Mouse (Mus musculus): ENCODE measurements around the gene Gm17387. TPM values are rescaled to one million over a fixed set of nuclear protein-coding genes. Genes with fewer than 3 reads are reported as not detected.

The Gm17387 gene
- polyA plus RNA-seq (2014; fragmentation: Nextera tagmentation; extraction: Ambion mirVana): not detected in 2 replicates

GRCm38 (mm10) chr7:141028831-141029230, at the start of gene Gm17387:
Gene Gm17387 (plus strand): TSS chr7:141029131.
- ATAC-seq (ENCODE audit: insufficient number of reproducible peaks, insufficient read depth, low FRiP score, low read depth): no peak
- no peaks in the 10 kb centered on the region for H3K36me3 ChIP-seq (ENCODE audit: control insufficient read depth, insufficient read depth, low read length)
- 94% methylated on average over 2 of the region's 2 CpGs for WGBS
- H3K4me1 ChIP-seq (ENCODE audit: control insufficient read depth in 2 of 2, insufficient read depth in 2 of 2, low read length in 2 of 2): no peaks in the 10 kb centered on the region
- no peaks in the 10 kb centered on the region for H3K9me3 ChIP-seq (ENCODE audit: control insufficient read depth, low read length)
- no peaks in the 10 kb centered on the region for H3K27me3 ChIP-seq (ENCODE audit: control insufficient read depth, insufficient read depth, low read length)
- no peak within 1 kb of the TSS for H3K27ac ChIP-seq (replicated peaks in 1 of 2; ENCODE audit: control insufficient read depth in 1 of 2, insufficient read depth in 1 of 2, low read depth in 2 of 2, low read length in 2 of 2)
- H3K9ac ChIP-seq (ENCODE audit: low read length): no peak within 1 kb of the TSS
- no peak within 1 kb of the TSS for H3K4me3 ChIP-seq (ENCODE audit: control insufficient read depth in 1 of 2, insufficient read depth in 1 of 2, low read depth in 1 of 2, low read length in 2 of 2)
- H3K4me2 ChIP-seq (ENCODE audit: low read length): no peak within 1 kb of the TSS

GRCm38 (mm10) chr7:140981704-140982103, 47.2 kb upstream of the Gm17387 start:
- Histone ChIP-seq H3K4me1 (ENCODE audit: control insufficient read depth in 2 of 2, insufficient read depth in 2 of 2, low read length in 2 of 2) (no peaks in the 10 kb centered on the region), H3K9me3 (ENCODE audit: control insufficient read depth, low read length) (peaks cover 4% of the 10 kb centered on the region; the same call in 1 of the 2 replicates), H3K4me2 (ENCODE audit: low read length) (no peak overlapping the region), H3K4me3 (ENCODE audit: control insufficient read depth in 1 of 2, insufficient read depth in 1 of 2, low read depth in 1 of 2, low read length in 2 of 2) (no peak overlapping the region), H3K9ac (ENCODE audit: low read length) (no peak overlapping the region), H3K36me3 (ENCODE audit: control insufficient read depth, insufficient read depth, low read length) (no peaks in the 10 kb centered on the region), H3K27me3 (ENCODE audit: control insufficient read depth, insufficient read depth, low read length) (no peaks in the 10 kb centered on the region), H3K27ac (replicated peaks in 1 of 2; ENCODE audit: control insufficient read depth in 1 of 2, insufficient read depth in 1 of 2, low read depth in 2 of 2, low read length in 2 of 2) (no peak overlapping the region)
- 85% methylated on average over 8 of the region's 8 CpGs for WGBS
- ATAC-seq (ENCODE audit: insufficient number of reproducible peaks, insufficient read depth, low FRiP score, low read depth): no peak

GRCm38 (mm10) chr7:140982971-140983370, 46.0 kb upstream of the Gm17387 start:
- no peak overlapping the region for H3K4me2 ChIP-seq (ENCODE audit: low read length)
- no peaks in the 10 kb centered on the region for H3K36me3 ChIP-seq (ENCODE audit: control insufficient read depth, insufficient read depth, low read length)
- WGBS: 55% methylated on average over 7 of the region's 7 CpGs
- no peak for ATAC-seq (ENCODE audit: insufficient number of reproducible peaks, insufficient read depth, low FRiP score, low read depth)
- H3K9me3 ChIP-seq (ENCODE audit: control insufficient read depth, low read length): peaks cover 4% of the 10 kb centered on the region; the same call in 1 of the 2 replicates
- no peaks in the 10 kb centered on the region for H3K27me3 ChIP-seq (ENCODE audit: control insufficient read depth, insufficient read depth, low read length)
- H3K4me3 ChIP-seq (ENCODE audit: control insufficient read depth in 1 of 2, insufficient read depth in 1 of 2, low read depth in 1 of 2, low read length in 2 of 2): no peak overlapping the region
- H3K9ac ChIP-seq (ENCODE audit: low read length): no peak overlapping the region
- H3K4me1 ChIP-seq (ENCODE audit: control insufficient read depth in 2 of 2, insufficient read depth in 2 of 2, low read length in 2 of 2): no peaks in the 10 kb centered on the region
- H3K27ac ChIP-seq (replicated peaks in 1 of 2; ENCODE audit: control insufficient read depth in 1 of 2, insufficient read depth in 1 of 2, low read depth in 2 of 2, low read length in 2 of 2): no peak overlapping the region

- Histone ChIP-seq H3K4me1 (ENCODE audit: control insufficient read depth in 2 of 2, insufficient read depth in 2 of 2, low read length in 2 of 2) (no peaks in the 10 kb centered on the region), H3K9ac (ENCODE audit: low read length) (no peak overlapping the region), H3K9me3 (ENCODE audit: control insufficient read depth, low read length) (peaks cover 4% of the 10 kb centered on the region; the same call in 1 of the 2 replicates), H3K36me3 (ENCODE audit: control insufficient read depth, insufficient read depth, low read length) (no peaks in the 10 kb centered on the region), H3K4me2 (ENCODE audit: low read length) (no peak overlapping the region), H3K27ac (replicated peaks in 1 of 2; ENCODE audit: control insufficient read depth in 1 of 2, insufficient read depth in 1 of 2, low read depth in 2 of 2, low read length in 2 of 2) (no peak overlapping the region), H3K4me3 (ENCODE audit: control insufficient read depth in 1 of 2, insufficient read depth in 1 of 2, low read depth in 1 of 2, low read length in 2 of 2) (no peak overlapping the region), H3K27me3 (ENCODE audit: control insufficient read depth, insufficient read depth, low read length) (no peaks in the 10 kb centered on the region)
- WGBS: 72% methylated on average over 17 of the region's 17 CpGs
- ATAC-seq (ENCODE audit: insufficient number of reproducible peaks, insufficient read depth, low FRiP score, low read depth): no peak
These were observed 41.5 kb upstream of the Gm17387 start for GRCm38 (mm10) chr7:140987182-140988138.

GRCm38 (mm10) chr7:140989022-140989421, 39.9 kb upstream of the Gm17387 start:
- no peaks in the 10 kb centered on the region for H3K36me3 ChIP-seq (ENCODE audit: control insufficient read depth, insufficient read depth, low read length)
- no peak overlapping the region for H3K27ac ChIP-seq (replicated peaks in 1 of 2; ENCODE audit: control insufficient read depth in 1 of 2, insufficient read depth in 1 of 2, low read depth in 2 of 2, low read length in 2 of 2)
- no peak overlapping the region for H3K9ac ChIP-seq (ENCODE audit: low read length)
- no peaks in the 10 kb centered on the region for H3K4me1 ChIP-seq (ENCODE audit: control insufficient read depth in 2 of 2, insufficient read depth in 2 of 2, low read length in 2 of 2)
- H3K27me3 ChIP-seq (ENCODE audit: control insufficient read depth, insufficient read depth, low read length): no peaks in the 10 kb centered on the region
- peaks cover 4% of the 10 kb centered on the region; the same call in 1 of the 2 replicates for H3K9me3 ChIP-seq (ENCODE audit: control insufficient read depth, low read length)
- 60% methylated on average over 4 of the region's 4 CpGs for WGBS
- ATAC-seq (ENCODE audit: insufficient number of reproducible peaks, insufficient read depth, low FRiP score, low read depth): no peak
- H3K4me2 ChIP-seq (ENCODE audit: low read length): no peak overlapping the region
- no peak overlapping the region for H3K4me3 ChIP-seq (ENCODE audit: control insufficient read depth in 1 of 2, insufficient read depth in 1 of 2, low read depth in 1 of 2, low read length in 2 of 2)

- Histone ChIP-seq H3K9me3 (ENCODE audit: control insufficient read depth, low read length) (peaks cover 4% of the 10 kb centered on the region; the same call in 1 of the 2 replicates), H3K4me1 (ENCODE audit: control insufficient read depth in 2 of 2, insufficient read depth in 2 of 2, low read length in 2 of 2) (no peaks in the 10 kb centered on the region), H3K36me3 (ENCODE audit: control insufficient read depth, insufficient read depth, low read length) (no peaks in the 10 kb centered on the region), H3K4me3 (ENCODE audit: control insufficient read depth in 1 of 2, insufficient read depth in 1 of 2, low read depth in 1 of 2, low read length in 2 of 2) (no peak overlapping the region), H3K4me2 (ENCODE audit: low read length) (no peak overlapping the region), H3K27me3 (ENCODE audit: control insufficient read depth, insufficient read depth, low read length) (no peaks in the 10 kb centered on the region), H3K27ac (replicated peaks in 1 of 2; ENCODE audit: control insufficient read depth in 1 of 2, insufficient read depth in 1 of 2, low read depth in 2 of 2, low read length in 2 of 2) (no peak overlapping the region), H3K9ac (ENCODE audit: low read length) (no peak overlapping the region)
- WGBS: 51% methylated on average over 6 of the region's 6 CpGs
- ATAC-seq (ENCODE audit: insufficient number of reproducible peaks, insufficient read depth, low FRiP score, low read depth): no peak
These were observed 38.7 kb upstream of the Gm17387 start for GRCm38 (mm10) chr7:140990185-140990584.

- Histone ChIP-seq H3K4me1 (ENCODE audit: control insufficient read depth in 2 of 2, insufficient read depth in 2 of 2, low read length in 2 of 2) (no peaks in the 10 kb centered on the region), H3K4me2 (ENCODE audit: low read length) (no peak overlapping the region), H3K36me3 (ENCODE audit: control insufficient read depth, insufficient read depth, low read length) (no peaks in the 10 kb centered on the region), H3K9ac (ENCODE audit: low read length) (no peak overlapping the region), H3K27me3 (ENCODE audit: control insufficient read depth, insufficient read depth, low read length) (no peaks in the 10 kb centered on the region), H3K4me3 (ENCODE audit: control insufficient read depth in 1 of 2, insufficient read depth in 1 of 2, low read depth in 1 of 2, low read length in 2 of 2) (no peak overlapping the region), H3K9me3 (ENCODE audit: control insufficient read depth, low read length) (peaks cover 4% of the 10 kb centered on the region; the same call in 1 of the 2 replicates), H3K27ac (replicated peaks in 1 of 2; ENCODE audit: control insufficient read depth in 1 of 2, insufficient read depth in 1 of 2, low read depth in 2 of 2, low read length in 2 of 2) (no peak overlapping the region)
- no peak for ATAC-seq (ENCODE audit: insufficient number of reproducible peaks, insufficient read depth, low FRiP score, low read depth)
- 67% methylated on average over 5 of the region's 5 CpGs for WGBS
These were observed 38.3 kb upstream of the Gm17387 start for GRCm38 (mm10) chr7:140990622-140991021.
